Mouse (Mus musculus) right cerebral cortex, adult 18-20 months (tissue): ENCODE results near the gene Pou2f1.

Experiments used
- DNase-seq: peaks from one replicate; pipeline ENCODE4 v3.0.0; 2022; ENCODE audit warnings: mixed read lengths

Gene Pou2f1

GRCm38 (mm10) chr1:165874645-165875044 lies 127.8 kb downstream of the Pou2f1 start:
- no peak for DNase-seq

- DNase-seq, result no peak
Measured at GRCm38 (mm10) chr1:165868659-165869058, 133.8 kb downstream of the Pou2f1 start.

GRCm38 (mm10) chr1:165866630-165867280 lies 135.7 kb downstream of the Pou2f1 start:
- no peak for DNase-seq

- no peak for DNase-seq
Measured at GRCm38 (mm10) chr1:165864864-165865795, 137.3 kb downstream of the Pou2f1 start.

- DNase-seq, result no peak
Measured at GRCm38 (mm10) chr1:165862059-165862458, 140.4 kb downstream of the Pou2f1 start.

- DNase-seq, result no peak
Measured at GRCm38 (mm10) chr1:165861235-165861609, 141.3 kb downstream of the Pou2f1 start.

GRCm38 (mm10) chr1:165860373-165861234 lies 141.9 kb downstream of the Pou2f1 start:
- no peak for DNase-seq

GRCm38 (mm10) chr1:165858356-165858755 lies 144.1 kb downstream of the Pou2f1 start:
- no peak for DNase-seq

- DNase-seq, result no peak
Measured at GRCm38 (mm10) chr1:165857279-165857678, 145.2 kb downstream of the Pou2f1 start.

- no peak for DNase-seq
Measured at GRCm38 (mm10) chr1:165855759-165856545, 146.5 kb downstream of the Pou2f1 start.

- peak; percentile 49 for DNase-seq
Measured at GRCm38 (mm10) chr1:165853729-165854420, 148.6 kb downstream of the Pou2f1 start.

GRCm38 (mm10) chr1:165853131-165853721 lies 149.3 kb downstream of the Pou2f1 start:
- DNase-seq, result no peak

GRCm38 (mm10) chr1:165852131-165852530 lies 150.3 kb downstream of the Pou2f1 start:
- DNase-seq, result no peak

GRCm38 (mm10) chr1:165849458-165850445 lies 152.7 kb downstream of the Pou2f1 start:
- no peak for DNase-seq

- DNase-seq, result no peak
Measured at GRCm38 (mm10) chr1:165848881-165849280, 153.6 kb downstream of the Pou2f1 start.

GRCm38 (mm10) chr1:165848417-165848816 lies 154.1 kb downstream of the Pou2f1 start:
- DNase-seq, result no peak

GRCm38 (mm10) chr1:165845366-165845765 lies 157.1 kb downstream of the Pou2f1 start:
- DNase-seq, result peak; percentile 30

- no peak for DNase-seq
Measured at GRCm38 (mm10) chr1:165844956-165845355, 157.5 kb downstream of the Pou2f1 start.

GRCm38 (mm10) chr1:165844466-165844951 lies 158.0 kb downstream of the Pou2f1 start:
- no peak for DNase-seq

- no peak for DNase-seq
Measured at GRCm38 (mm10) chr1:165843586-165843985, 158.9 kb downstream of the Pou2f1 start.
